Mouse (Mus musculus) heart, postnatal 4 days (tissue): ENCODE measurements around the gene Papss2. TPM values are rescaled to one million over a fixed set of nuclear protein-coding genes. Genes with fewer than 3 reads are reported as not detected.

Experiments
- DNase-seq: peaks from one replicate; pipeline ENCODE4 v3.0.0; 2021
- total RNA-seq, 2 experiments: library from RNA; stranded (reverse); gene quantifications; 2 replicates each; pipeline ENCODE4 v1.2.3; 2021

Gene Papss2
- total RNA-seq, 2 experiments from 2014 or later = 8.1 to 9.4 TPM

- no peak for DNase-seq
Measured at GRCm38 (mm10) chr19:32601033-32601770, 5.6 kb downstream of the Papss2 start.

- DNase-seq = no peak
Measured at GRCm38 (mm10) chr19:32603466-32603865, 7.9 kb downstream of the Papss2 start.

- no peak for DNase-seq
Measured at GRCm38 (mm10) chr19:32604127-32604526, 8.5 kb downstream of the Papss2 start.

- no peak for DNase-seq
Measured at GRCm38 (mm10) chr19:32604563-32605252, 9.1 kb downstream of the Papss2 start.

GRCm38 (mm10) chr19:32606227-32606827 is 10.7 kb downstream of the Papss2 start:
- DNase-seq = no peak

GRCm38 (mm10) chr19:32607036-32607435 is 11.4 kb downstream of the Papss2 start:
- no peak for DNase-seq

- DNase-seq = no peak
Measured at GRCm38 (mm10) chr19:32611386-32612092, 15.9 kb downstream of the Papss2 start.

- no peak for DNase-seq
Measured at GRCm38 (mm10) chr19:32614046-32614771, 18.6 kb downstream of the Papss2 start.

GRCm38 (mm10) chr19:32614772-32615099 is 19.1 kb downstream of the Papss2 start:
- no peak for DNase-seq

GRCm38 (mm10) chr19:32616646-32617045 is 21.1 kb downstream of the Papss2 start:
- DNase-seq = no peak

- no peak for DNase-seq
Measured at GRCm38 (mm10) chr19:32619739-32620138, 24.1 kb downstream of the Papss2 start.

GRCm38 (mm10) chr19:32620859-32621445 is 25.4 kb downstream of the Papss2 start:
- no peak for DNase-seq

GRCm38 (mm10) chr19:32622142-32622541 is 26.6 kb downstream of the Papss2 start:
- DNase-seq = no peak

GRCm38 (mm10) chr19:32626768-32627331 is 31.3 kb downstream of the Papss2 start:
- DNase-seq = no peak

GRCm38 (mm10) chr19:32627631-32628030 is 32.0 kb downstream of the Papss2 start:
- no peak for DNase-seq

- no peak for DNase-seq
Measured at GRCm38 (mm10) chr19:32628572-32629132, 33.1 kb downstream of the Papss2 start.

- DNase-seq = peak; percentile 14
Measured at GRCm38 (mm10) chr19:32634916-32635315, 39.3 kb downstream of the Papss2 start.

GRCm38 (mm10) chr19:32637357-32638275 is 42.0 kb downstream of the Papss2 start:
- no peak for DNase-seq

- no peak for DNase-seq
Measured at GRCm38 (mm10) chr19:32638276-32638903, 42.8 kb downstream of the Papss2 start.

GRCm38 (mm10) chr19:32641535-32641934 is 45.9 kb downstream of the Papss2 start:
- DNase-seq = no peak
